Mouse (Mus musculus): ENCODE data around the gene Cacna1i. TPM values are rescaled to one million over a fixed set of nuclear protein-coding genes. Genes with fewer than 3 reads are reported as not detected.

The Cacna1i gene
- total RNA-seq, 2 experiments from 2014 or later = not detected

DNA sequence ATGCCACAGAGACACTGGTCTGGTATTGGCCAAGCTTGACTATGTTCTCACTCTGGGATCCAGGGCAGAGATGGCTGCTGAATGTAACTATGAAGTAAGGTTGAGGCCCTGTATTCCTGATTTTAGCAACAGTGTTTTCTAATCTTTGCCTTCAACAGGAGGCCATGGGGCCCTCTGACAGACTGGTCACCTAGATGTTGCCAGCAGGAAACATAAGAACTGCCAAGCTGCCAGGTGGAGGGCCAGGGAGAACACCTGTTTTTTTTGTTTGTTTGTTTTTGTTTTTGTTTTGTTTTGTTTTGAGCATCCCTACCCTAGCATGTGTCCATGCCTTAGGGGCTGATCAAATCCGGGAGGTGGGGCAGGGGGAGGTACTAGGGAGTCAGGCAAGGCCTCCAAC is 112.4 kb downstream of the Cacna1i start:
- ATAC-seq (ENCODE audit: poor library complexity, severe bottlenecking) = no peak

DNA sequence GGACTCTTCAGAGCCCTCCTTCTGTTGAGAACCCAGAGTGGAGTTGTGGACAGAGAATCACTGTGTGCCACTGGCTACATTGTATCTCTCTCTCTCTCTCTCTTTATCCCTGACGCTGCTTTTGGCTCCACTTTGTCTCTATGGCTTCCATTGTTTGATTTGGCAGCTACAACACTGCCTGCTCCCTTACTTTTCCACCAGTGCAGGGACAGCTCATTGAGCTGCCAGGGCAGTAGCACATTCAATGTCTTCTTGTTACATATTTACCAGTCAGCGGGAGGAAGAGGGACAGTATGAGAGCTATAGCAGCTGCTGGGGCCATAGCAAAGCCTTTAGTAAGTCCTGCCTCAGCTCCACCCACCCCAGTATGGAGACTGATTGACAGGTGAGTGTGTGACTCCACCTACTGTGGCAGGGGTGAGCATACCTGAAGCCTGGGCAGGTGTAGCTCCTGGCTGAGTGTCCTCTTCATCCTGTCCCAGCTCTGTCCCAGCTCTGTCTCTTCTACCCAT is 114.4 kb downstream of the Cacna1i start:
- no peak for ATAC-seq (ENCODE audit: poor library complexity, severe bottlenecking)

DNA sequence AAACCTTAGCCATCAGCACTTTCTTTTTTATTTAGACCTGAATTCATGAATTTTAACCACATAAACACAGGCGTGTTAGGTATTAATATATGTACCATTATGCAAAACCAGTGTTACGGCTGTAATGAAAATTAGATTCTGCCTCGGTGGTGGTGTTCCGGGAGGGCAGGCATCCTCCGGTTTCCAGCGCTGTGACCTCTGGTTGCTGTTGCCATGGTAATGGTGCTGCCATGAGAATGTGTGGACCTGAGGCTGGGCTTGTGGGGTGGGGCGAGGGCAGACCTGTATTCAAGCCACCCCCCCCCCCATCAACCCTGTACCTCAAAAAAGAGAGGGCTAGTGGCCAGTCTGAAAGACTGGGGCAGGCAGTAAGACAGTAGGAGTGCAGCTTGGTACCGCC is 114.9 kb downstream of the Cacna1i start:
- no peak for ATAC-seq (ENCODE audit: poor library complexity, severe bottlenecking)

DNA sequence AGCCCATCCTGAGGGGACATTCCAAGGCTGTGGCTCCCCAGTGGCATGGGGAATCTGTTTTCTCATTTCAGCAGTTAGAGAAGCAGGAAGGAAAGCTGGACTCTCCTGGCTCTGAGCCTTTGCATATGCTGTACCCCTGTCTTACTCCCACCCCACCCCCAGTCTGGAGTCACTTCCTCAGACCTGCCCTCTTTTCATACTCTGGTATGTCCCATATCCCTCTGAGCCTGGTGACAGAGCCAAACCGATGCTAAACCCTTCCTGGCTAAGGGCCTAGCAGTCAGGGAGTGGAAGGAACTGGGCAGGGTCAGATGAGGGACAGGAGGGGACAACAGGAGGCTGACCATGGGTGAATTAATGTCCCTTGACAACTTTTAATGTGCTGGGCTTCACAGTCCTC is 120.8 kb downstream of the Cacna1i start:
- ATAC-seq (ENCODE audit: poor library complexity, severe bottlenecking) = no peak

DNA sequence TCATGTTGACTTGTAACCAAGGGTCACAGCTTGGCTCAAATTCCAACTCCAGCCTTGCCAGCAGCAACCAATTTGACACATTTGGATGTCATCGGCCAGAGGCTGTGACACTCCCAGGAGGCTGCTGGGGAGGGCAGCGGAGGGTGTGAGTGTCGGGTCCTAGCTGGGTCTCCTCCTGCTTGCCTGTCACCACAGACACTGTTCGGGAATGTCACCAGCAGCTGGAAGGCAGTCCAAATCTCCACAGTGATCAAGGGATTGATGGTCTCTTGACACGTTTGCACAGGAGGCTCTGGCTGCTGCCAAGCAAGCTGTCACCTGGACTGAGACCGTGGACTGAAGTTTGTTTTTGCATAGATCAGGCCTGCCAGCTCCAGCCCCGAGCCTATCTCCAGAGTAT is 123.6 kb downstream of the Cacna1i start:
- ATAC-seq (ENCODE audit: poor library complexity, severe bottlenecking) = no peak

DNA sequence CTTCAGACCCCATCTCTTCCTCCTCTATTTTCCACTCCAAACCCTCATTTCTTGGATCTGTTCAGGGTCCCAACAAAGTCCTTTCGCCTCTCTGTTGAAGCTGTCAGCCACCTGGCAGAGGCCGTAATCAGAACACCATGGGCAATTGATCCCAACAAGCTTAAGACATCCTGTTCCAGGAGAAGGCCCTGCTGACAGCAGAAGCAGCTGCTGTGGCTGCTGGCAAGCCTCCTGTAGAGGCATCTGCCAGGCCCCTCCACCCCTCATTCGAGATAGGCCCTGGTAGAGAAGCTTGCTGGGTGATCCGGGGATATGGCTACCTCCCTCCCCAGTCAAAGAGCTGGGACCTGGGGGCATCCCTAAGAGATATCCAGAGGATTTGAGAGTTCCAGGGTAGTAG is 126.0 kb downstream of the Cacna1i start:
- ATAC-seq (ENCODE audit: poor library complexity, severe bottlenecking) = no peak

DNA sequence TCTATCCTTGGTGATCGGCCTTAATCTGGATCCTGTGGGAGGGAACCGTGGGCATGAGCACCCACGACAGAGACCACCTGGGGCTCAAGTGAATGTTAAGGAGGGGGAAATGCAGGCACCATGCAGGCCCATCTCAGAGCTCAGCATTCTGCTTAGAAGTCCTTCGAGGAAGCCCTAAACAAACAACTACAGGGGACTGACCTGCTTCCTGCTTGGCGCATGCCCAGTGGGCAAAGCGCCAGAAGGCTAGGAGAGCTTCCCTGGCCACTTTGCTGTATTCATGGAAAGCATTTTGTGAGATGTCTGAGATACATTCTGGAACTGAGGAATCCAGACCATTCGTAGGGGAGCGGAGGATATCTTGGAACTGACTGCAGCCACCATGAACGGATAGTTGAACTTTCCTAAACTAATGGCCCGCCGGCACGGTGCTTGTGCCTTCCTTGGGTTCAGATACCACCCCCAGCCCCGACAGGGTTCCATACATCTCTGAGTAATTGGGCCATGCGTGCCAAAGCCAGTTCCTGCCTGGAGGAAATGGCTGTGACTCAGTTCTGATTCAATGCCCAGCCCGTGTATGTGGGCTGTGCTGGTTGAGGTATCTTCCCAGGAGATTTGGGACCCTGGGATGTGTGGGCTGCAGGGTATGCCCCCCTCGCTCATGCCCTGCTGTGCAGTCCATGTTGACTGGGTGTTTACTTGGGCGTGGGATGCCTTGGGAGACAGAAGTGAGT is 127.1 kb downstream of the Cacna1i start:
- no peak for ATAC-seq (ENCODE audit: poor library complexity, severe bottlenecking)

DNA sequence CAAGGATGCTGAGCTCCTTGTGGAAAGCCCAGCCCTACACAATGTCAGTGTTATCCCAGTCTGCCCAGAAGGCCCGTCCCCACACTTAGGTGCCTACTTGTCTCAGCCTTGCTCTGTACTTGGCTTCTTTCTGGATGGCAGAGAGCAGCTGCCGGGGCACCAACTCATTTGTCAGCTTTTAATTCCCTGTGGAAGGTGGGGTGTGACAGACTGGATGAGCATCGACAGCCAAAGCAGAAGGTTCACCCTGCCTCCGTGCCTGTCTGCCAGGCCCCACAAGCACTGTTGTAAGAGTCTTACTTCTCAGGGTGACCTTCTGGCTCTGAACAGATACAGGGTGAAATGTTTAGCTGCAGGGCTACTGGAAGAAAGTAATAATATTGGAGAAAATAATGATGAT is 128.1 kb downstream of the Cacna1i start:
- no peak for ATAC-seq (ENCODE audit: poor library complexity, severe bottlenecking)

DNA sequence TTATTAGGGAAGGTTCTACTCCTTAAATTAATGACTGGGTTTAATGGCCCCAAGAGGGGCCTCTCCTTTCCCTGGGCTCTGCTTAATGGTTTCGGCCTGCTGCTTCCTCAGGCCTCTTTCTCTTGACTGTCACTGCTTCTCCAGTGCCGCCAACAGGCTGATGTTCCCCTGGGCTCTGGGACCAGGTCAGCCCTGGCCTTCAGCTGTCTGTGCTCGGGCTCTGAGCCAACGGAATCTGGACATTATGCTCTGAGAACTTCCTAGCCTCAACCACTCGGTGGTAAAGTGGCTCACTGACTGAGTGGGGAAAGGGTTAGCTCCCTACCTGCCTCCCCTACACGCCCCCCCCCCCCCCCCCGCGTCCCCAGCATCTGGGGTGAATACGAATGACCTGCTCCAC is 130.0 kb downstream of the Cacna1i start:
- ATAC-seq (ENCODE audit: poor library complexity, severe bottlenecking) = no peak

DNA sequence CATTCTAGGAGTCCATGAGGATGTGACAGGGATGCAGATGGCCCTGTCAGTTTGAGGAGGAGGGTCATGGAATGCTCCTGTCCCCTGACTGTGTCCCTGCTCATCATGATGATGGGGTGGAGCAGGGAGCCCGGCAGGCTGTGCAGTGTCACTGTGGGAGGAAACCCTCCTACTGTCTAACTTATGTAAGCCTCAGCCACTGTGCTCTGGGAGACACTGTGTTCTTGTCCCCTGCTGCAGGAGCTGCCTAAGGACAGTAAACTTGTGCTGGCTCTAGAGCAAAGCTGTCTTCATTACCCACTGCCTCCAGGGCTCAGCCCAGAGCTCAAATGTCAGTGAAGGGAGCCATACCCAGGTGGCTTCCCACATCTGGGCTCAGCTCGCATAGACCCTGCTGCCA is 131.1 kb downstream of the Cacna1i start:
- no peak for ATAC-seq (ENCODE audit: poor library complexity, severe bottlenecking)

DNA sequence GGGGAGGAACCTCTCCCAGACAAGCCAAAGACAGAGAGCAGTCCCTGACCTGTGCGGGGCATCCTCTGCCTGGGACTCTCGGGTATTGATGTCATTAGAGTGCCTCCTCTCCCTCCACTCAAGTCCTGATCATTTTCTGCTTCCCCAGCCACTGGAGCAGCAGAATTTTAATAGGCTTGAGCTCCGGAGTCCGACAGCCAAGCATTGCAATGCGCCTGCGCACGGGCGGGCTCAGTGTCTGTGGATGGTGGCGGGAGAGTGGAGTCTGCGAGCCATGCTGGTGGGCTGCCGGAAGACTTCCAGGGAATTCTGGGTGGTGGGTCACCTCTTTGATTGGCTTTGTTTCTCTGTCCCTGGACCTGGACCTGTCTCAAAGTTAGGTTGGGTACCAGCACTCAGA is 143.3 kb downstream of the Cacna1i start:
- ATAC-seq (ENCODE audit: poor library complexity, severe bottlenecking) = no peak

DNA sequence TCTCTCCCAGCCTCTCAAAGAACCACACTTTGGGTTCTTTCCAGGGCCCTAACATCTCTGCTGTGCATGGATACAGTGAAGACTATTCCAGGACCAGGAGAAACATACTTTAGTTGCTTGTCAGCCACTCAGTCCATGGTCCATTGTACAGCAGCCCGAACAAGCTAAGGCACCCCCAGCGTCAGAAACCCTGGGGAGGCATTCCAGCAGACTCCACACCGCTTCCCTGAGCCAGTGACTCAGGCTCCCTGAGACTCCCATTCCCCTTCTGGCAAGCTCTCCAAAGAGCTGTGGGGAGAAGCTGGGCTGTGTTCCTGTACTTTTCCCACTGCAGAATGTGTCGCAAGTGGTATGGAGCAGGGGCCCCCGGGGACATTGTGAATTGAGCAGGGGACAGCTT is 149.9 kb downstream of the Cacna1i start:
- ATAC-seq (ENCODE audit: poor library complexity, severe bottlenecking) = no peak

DNA sequence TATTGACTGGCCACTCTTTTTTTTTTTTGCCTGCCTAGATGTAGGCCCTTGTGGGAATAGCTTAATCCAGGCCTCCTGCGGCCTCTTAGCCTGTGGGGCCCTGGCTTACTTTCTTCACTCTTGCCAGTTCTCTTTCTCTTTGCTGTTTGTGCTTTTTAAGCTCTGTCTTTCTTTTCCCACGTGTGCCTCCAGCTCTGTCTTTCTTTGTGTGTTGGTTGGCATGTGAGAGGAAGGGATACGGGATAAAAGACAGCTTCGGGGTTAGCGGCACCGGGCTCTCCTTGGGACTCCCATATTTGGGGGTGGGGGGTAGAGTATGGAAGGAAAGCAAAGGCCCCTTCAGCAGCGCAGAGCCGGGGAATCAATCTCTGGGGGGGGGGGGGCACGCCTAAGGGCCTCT is 151.0 kb downstream of the Cacna1i start:
- no peak for ATAC-seq (ENCODE audit: poor library complexity, severe bottlenecking)

DNA sequence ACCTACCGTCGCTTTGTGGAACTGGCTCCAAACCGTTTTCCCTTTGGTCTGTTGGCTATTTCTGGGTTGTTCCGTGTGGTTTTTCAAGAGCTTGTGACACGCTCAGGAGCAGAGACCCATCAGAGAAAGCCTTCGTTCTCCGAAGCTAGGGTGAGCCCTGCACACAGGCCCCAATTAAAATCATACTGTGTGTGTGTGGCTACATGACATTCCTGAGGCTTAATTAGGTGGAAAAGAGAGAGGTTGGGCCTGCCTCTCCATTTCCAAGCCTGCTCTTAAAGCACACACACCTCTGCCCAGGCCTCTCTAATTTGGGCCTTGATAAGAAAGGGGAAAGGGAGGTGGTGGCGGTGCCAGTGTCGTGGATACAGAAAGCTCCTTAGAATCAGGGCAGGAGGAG is 151.4 kb downstream of the Cacna1i start:
- no peak for ATAC-seq (ENCODE audit: poor library complexity, severe bottlenecking)

DNA sequence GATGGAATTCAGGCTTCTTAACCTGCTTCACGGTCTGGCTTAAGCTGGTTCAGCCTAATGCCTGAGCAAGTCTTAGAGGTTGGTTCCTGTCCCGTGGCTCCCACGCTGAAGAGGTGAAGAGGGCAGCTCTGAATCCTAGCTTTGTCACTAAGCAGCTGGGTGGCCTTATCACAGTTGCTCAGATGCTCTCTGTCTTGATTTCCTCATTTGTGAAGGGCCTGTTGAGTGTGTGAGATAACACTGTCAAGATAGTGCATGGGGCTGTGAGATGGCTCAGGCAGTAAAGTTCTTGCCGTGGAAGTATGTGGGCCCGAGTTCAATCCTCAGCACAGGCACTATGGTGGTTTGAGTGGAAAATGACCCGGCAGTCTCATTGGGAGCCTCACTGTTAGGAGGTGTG is 153.2 kb downstream of the Cacna1i start:
- no peak for ATAC-seq (ENCODE audit: poor library complexity, severe bottlenecking)

DNA sequence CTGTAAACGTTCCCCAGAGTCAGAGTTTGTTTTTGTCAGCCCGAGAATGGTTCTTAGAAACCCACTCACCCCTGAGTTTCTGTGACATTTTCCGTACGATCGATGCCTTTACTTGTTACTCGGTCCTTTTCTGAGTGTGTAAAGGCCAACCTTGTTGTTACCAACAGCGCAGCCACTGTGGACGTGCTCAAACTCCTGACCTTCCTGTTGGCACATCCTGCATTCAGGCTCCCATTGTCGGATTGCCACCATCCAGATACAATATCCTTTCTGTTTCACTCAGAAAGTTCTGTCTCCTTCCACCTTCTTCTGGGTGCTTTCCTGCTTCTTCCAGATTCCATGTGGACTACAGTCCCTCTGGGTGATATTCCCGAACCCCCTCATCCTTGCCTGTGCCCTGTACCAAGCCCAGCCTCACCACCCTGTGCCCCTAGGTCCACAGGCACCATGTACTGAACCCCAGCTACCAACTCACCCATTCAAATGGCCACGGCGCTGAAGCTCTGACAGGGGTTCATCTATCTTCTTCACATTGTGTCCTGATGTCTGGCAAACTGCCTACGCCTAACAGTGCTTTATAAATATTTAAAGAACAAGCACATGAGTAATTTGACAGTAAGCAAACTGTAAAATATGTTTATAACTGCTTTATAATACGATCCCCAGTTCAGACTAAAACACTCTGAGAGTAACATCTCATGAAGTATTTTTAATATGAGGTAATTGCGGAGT is 159.1 kb downstream of the Cacna1i start:
- ATAC-seq (ENCODE audit: poor library complexity, severe bottlenecking) = no peak

Other genes with a start within 250 kb of the Cacna1i start
- gene Syngr1, start 195.9 kb upstream of the Cacna1i start, total RNA-seq (2015) = 3.2 and 3.9 TPM in 2 replicates
- gene Syngr1, start 195.9 kb upstream of the Cacna1i start, total RNA-seq (2017) = 0.08 and 0.22 TPM in 2 replicates
- 965 and 1,027 TPM in 2 replicates for gene Rpl3, start 195.4 kb upstream of the Cacna1i start, total RNA-seq (2015)
- gene Rpl3, start 195.4 kb upstream of the Cacna1i start, total RNA-seq (2017) = 1,404 and 1,498 TPM in 2 replicates
- gene Tab1, start 154.1 kb upstream of the Cacna1i start, total RNA-seq (2015) = 3.8 and 6.9 TPM in 2 replicates
- 13.5 and 14.5 TPM in 2 replicates for gene Tab1, start 154.1 kb upstream of the Cacna1i start, total RNA-seq (2017)
- gene Mgat3, start 113.5 kb upstream of the Cacna1i start, total RNA-seq (2015) = not detected in 2 replicates
- not detected in 2 replicates for gene Mgat3, start 113.5 kb upstream of the Cacna1i start, total RNA-seq (2017)
- gene Mief1, start 53.2 kb upstream of the Cacna1i start, total RNA-seq (2015) = 12.3 and 14.2 TPM in 2 replicates
- 16.4 and 17.5 TPM in 2 replicates for gene Mief1, start 53.2 kb upstream of the Cacna1i start, total RNA-seq (2017)
- gene AC140267.1, start 51.4 kb upstream of the Cacna1i start, total RNA-seq (2015) = 2.4 and 9.5 TPM in 2 replicates
- gene AC140267.1, start 51.4 kb upstream of the Cacna1i start, total RNA-seq (2017) = not detected in 2 replicates
- 172 and 184 TPM in 2 replicates for gene Atf4, start 32.1 kb upstream of the Cacna1i start, total RNA-seq (2015)
- 253 and 263 TPM in 2 replicates for gene Atf4, start 32.1 kb upstream of the Cacna1i start, total RNA-seq (2017)
- 32.9 and 35.4 TPM in 2 replicates for gene Rps19bp1, start 22.9 kb upstream of the Cacna1i start, total RNA-seq (2015)
- gene Rps19bp1, start 22.9 kb upstream of the Cacna1i start, total RNA-seq (2017) = 12.6 and 20.3 TPM in 2 replicates

Measured in megakaryocyte, adult 5-6 weeks (primary cell).